Mouse (Mus musculus): ENCODE measurements around the gene Eef1akmt1.

Gene Eef1akmt1

DNA sequence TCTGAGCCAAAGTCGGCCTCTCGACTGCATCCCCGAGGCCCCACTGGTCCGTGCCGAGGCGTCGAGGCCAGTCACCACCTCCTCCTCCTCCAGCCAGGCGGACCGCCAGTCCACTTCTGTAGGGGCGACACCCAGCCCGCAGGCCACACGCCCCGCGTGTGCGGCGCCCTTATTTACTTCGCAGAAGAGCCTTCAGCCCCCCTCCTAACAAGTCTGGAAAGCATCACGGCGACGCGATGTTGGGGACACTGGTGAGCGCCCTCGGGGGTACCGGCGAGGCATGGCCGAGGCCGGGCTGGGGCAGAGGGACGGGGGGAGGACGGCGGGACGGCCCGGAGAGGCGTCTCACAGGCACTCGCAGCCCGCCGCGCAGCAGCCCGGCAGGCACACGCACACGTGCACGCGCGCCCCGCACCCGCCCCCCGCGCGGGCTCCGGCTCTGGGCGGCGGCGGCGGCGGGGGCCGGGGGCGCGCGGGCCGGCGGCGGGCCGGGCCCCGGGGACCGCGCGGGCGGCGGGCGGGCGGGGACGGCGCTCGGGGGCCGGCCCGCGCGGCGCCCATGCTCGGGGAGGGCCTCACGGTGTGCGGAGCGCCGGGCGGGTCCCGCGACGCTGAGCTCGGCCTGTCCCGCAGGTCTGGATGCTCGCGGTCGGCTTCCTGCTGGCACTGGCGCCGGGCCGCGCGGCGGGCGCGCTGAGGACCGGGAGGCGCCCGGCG, 46.6 kb downstream of the Eef1akmt1 start, which contains the start of gene Il17d:
Gene Il17d, plus strand, starts transcription at position 107 of the 717 bp plus-strand sequence.
- DNase-seq (ENCODE audit: extremely low spot score, low spot score), result peak; percentile 65

DNA sequence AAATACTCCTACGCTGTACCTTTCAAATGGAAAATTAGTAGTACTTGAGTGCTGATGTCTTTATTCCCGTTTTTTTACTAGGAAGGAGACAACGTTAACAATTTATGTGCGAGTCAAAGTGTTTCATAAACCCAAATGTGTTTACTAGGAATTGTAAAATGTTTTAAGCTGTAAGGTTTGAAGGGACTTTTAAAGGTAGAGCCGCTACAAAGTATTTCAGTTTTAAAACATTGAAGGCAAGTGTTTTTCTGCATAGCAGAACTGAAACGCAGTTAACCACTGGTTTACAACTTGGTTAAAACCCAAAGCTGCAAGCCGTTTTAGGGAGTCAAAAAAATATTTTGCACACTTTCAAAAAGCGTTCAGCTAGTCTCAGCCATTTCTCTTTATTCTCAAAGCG, 47.6 kb downstream of the Eef1akmt1 start:
- no peak for DNase-seq (ENCODE audit: extremely low spot score, low spot score)

DNA sequence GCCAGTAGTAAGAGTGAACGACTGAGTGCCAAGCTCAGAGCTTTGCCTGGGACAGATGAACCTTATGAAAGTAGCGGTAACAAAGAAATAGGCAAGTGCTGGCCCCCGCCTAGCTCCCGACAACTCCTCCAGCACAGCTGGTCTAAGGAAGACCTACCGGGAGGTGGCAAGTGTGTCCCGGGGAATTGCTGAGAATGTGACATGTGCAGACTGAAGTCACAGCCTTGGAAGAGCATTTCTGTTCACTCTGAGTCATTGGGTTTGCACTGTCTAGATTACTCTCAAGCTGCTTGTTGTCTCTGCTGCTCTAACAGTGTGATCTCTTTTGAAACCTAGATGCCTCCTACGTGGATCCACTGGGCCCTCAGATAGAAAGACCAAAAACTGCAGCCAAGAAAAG, 54.4 kb downstream of the Eef1akmt1 start:
- DNase-seq (ENCODE audit: extremely low spot score, low spot score), result no peak

DNA sequence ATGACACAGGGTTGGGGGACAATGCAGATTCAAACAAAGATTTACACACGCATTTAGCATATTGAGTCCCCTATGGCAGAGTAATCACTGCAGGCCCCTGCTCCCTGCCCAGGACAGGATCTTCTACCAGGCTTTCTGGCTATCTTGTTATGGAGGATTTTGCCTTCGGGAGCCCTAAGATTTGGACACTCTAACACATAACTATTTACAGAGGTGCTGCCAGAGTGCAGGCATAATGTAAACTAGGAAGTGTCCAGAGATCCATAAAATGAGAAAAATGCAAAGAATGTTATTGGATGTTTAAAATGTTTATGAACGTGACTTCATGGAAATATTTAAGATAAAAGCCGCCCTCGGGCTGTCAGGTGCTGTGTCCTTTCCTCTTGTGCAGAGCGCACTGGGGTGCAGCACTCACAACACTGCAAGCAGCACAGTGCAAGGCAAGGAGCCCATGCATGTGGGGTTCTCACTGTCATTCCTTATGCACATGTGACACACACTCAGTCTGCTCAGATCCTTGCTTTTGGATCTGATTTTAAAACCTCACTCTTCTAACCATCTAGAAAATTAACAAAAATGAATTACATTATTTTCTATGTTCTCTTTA, 56.2 kb downstream of the Eef1akmt1 start:
- DNase-seq (ENCODE audit: extremely low spot score, low spot score), result no peak

DNA sequence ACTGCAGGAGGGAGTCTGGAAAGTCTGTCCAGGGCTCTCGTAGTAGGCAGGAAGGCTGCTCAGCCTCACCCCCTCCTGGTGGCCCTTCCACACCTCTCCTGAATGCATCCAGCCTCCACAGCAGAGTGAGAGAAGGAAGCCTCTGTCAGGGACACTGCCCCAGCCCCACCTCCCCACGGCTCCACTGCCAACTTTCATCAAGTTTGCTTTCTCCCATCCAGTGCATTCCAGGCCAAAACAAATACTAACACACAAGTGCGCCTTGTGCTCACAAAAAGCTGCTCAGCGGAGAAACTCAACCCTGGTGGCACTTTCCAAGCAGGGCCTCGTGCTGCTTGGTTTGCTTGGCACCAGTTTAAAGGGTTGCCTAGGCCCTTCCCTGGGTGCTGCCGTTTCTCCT, 61.9 kb downstream of the Eef1akmt1 start:
- no peak for DNase-seq (ENCODE audit: extremely low spot score, low spot score)

DNA sequence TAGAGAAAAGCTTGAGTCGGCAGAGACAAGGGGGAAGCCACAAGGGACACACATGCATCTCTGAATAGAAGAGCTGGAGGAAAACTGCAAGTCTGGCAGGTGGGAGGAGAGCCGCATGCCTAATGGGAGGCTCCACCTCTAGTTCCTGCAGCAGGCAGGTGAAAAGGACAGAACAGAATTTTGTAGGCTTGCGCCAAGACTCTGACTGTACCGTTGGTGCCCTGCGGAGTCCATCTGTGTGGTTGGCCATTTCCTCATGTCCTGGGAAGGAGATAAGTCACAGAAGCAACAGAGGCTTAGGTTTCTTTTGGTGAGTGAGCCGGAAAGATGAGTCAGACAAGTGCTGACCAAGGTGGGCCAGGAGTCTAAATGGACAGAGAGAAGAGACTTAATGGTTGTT, 67.7 kb downstream of the Eef1akmt1 start:
- DNase-seq (ENCODE audit: extremely low spot score, low spot score), result no peak

All from neural tube, embryonic 10.5 days (tissue).